Mouse (Mus musculus): Measurements from ENCODE around the gene Cyp4f40.

- no peak for TF ChIP-seq POLR2A (IDR thresholded peaks at IDR 0.05; ENCODE audit: borderline replicate concordance, low read depth, low read length)
- TF ChIP-seq CTCF (IDR thresholded peaks at IDR 0.05; ENCODE audit: low read depth, low read length), result no peak
Measured at GRCm38 (mm10) chr17:32673976-32674375, 15.3 kb downstream of the Cyp4f40 start.

Measured in bone marrow macrophage, adult 2 months (primary cell).